Mouse (Mus musculus) CD4-positive helper T cell, adult 2 months (primary cell): ENCODE results near the gene Mrpl37.

Source experiments
- DNase-seq: peaks from one replicate; pipeline ENCODE4 v3.0.0-alpha.2; 2012; ENCODE audit warnings: low read depth, missing footprints, low spot score

The Mrpl37 gene

GRCm38 (mm10) chr4:107019027-107019426, 47.6 kb downstream of the Mrpl37 start:
- DNase-seq, result no peak

- no peak for DNase-seq
These were observed 48.1 kb downstream of the Mrpl37 start for GRCm38 (mm10) chr4:107018521-107018920.

DNA sequence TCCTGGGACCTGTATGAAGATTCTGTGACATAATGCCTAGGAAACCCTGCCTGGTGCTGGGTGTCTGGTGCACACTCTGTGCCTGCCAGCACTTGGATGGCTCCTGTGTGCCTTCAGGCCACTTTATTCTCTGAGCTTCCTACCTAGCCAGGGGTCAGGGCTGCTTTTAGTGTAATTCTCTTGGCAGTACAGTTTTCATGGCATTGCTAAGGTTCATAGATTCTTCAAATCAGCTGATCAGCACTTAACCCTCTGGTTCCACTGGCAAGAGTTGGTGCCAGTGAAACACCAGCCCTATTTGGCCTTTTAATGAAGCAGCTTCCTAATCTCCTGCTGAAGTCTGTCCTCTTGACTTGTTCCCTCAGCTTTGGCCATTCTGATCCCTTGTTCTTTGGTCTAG, 49.4 kb downstream of the Mrpl37 start:
- DNase-seq, result no peak

GRCm38 (mm10) chr4:107015971-107016511, 50.6 kb downstream of the Mrpl37 start:
- no peak for DNase-seq

DNA sequence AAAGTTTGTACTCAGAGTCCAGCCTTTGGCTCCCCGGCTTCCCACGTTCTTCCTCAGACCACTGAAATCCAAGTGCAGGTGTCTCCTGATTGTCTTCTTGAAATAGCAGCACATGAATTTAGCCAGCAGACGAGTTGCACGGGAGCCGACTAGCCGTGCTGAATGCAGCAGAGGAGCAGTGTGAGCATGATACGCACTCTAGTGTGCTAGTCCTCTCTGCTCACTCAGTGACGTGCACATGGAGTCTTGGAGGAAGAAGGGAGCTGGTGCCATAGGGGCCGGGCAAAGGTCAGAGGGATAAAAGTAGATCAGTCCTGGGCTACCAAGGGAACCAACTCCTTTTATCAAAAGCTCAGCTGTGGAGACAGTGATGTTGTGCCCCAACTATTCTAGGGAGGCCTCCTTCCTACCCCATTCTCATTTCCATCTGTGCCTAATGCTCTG, 52.8 kb downstream of the Mrpl37 start:
- no peak for DNase-seq

DNA sequence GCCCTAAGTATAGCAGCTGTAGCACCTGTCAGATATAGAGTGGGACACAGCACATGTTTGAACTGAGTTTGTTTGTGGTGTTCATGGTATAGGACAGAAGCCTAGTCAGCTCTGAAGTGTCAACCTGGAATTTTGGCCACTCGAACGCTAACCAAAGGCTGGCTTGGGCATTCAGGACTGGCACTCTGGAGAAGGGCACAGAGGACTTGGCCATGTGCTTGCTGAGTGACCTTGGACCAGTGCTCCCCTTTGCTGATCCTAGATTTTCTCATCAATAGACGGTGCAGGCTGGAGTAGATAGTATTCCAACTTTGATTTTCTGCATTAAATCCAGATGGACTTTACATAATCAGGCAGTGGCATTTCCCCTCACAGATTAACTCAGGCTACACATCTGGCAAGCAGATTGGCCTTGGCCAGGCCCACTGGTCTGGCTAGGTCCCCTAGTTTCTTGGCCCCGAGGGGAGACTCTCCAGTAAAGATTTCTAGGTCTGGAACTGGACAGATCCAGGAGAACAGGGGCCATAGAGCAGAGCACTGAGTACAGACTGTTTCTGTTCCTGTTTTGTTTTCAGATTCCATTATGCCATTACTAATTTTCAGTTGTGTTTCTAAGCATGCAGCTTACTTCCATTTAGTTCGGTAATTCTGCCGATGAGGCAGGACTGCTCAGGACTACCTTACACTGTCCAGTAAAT, 53.4 kb downstream of the Mrpl37 start:
- no peak for DNase-seq

DNA sequence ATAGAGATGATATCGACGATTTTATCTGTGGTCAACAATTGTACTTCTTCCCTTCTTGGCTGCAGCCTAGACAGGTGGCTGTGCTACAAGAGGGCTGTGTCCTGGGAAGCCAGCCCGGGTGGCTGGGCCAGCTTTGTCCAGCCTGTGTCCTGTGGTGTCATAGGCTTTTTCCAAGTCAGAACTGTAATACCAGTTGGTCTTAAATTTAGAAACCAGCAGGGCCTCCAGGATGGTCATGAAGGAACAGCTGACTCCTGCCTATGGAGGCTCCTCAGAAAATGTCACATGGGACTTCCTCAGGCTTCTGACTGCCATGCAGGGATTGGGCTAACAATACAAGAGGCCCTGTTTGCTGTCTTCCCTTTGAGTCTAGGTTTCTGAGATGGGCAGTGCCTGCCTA, 54.1 kb downstream of the Mrpl37 start:
- DNase-seq, result no peak

DNA sequence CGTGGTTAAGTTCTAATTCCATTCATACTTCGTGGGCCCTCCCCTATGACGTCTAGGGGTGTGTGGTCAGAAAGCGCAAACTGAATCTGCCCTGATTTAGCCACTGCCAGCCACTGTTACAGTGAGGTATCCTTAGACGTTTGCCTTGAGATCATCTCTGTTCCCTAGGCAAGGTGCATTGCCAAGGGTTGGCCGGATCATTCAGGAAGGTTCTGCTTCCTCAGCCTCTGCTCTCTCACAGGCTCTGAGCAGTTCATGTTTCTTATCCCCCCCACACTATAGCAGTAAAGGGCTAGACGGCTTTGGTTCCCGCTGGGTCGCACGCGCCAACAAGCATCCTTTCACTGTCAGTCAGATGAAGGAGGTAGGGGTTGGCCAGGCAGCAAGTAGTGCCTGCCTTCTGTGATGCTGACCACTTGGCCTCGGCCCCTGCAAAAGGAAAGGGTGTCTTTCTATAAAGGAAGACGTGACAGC, 54.6 kb downstream of the Mrpl37 start:
- no peak for DNase-seq

GRCm38 (mm10) chr4:107011325-107012004, 55.2 kb downstream of the Mrpl37 start:
- no peak for DNase-seq

GRCm38 (mm10) chr4:107009548-107009947, 57.1 kb downstream of the Mrpl37 start:
- no peak for DNase-seq

- DNase-seq, result no peak
These were observed 58.5 kb downstream of the Mrpl37 start for GRCm38 (mm10) chr4:107008161-107008560.

DNA sequence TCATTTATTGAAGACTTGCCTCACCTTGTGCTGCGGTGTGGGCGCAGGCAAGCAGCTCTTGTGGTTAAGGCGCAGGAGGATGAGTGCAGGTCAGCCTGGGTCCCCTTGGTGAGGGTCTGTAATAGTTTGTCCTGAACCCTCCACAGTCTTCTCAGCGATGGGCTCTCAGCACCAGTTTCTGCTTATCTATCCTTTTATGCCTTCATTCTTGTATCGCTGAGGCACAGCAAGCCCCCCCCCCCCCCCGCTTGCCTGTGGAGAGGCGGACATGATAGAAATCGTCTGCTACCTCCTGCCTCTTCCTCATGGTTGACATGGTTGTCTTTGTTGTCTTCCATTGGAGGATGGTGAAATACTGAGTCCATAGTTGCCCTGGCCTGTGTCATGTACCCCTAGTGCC, 59.3 kb downstream of the Mrpl37 start:
- DNase-seq, result no peak

- DNase-seq, result no peak
These were observed 59.9 kb downstream of the Mrpl37 start for GRCm38 (mm10) chr4:107006807-107007206.

DNA sequence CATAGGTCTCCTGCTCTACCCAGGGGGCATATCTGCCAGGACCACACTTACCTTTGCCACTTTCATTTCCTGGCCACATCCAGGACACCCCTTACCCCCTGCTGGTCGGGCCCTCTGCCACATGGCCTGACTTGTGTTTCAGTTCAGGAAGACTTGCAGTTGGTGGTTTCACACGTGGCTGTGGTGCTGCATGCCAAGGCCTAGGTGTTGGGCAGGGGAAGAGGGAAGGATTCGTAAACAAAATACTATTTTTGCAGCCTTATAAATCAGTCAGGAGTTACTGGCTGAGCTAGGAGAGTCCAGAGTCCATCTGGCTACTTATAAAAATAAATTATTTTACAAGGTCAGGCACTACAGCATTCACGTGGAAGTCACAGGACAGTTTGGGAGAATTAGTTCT, 60.4 kb downstream of the Mrpl37 start:
- peak; percentile 41 for DNase-seq
